Mouse (Mus musculus) G1E (cell line): ENCODE measurements around the gene C1qb.

Source experiments
- CTCF ChIP-seq: IDR thresholded peaks from 2 replicates; pipeline ENCODE4 v1.5.1; 2012; ENCODE audit warnings: low read depth, low read length, inconsistent platforms, mixed read lengths
- GATA1 ChIP-seq: IDR thresholded peaks from 2 replicates; pipeline ENCODE4 v1.6.1; 2012; ENCODE audit warnings: borderline replicate concordance, low read length, inconsistent platforms, mixed read lengths
- POLR2AphosphoS5 ChIP-seq: IDR thresholded peaks from 2 replicates; pipeline ENCODE4 v1.6.1; 2012; ENCODE audit warnings: low read depth, low read length, inconsistent platforms; ENCODE audit not compliant: insufficient replicate concordance

GRCm38 (mm10) chr4:136842802-136843201 lies 43.2 kb downstream of the C1qb start:
- TF ChIP-seq CTCF: no peak
- TF ChIP-seq POLR2AphosphoS5: no peak
- TF ChIP-seq GATA1: no peak
